Mouse (Mus musculus): ENCODE measurements at regions not wholly inside any gene's neighbourhood (a gene's known extent, or its start where the extent isn't known, plus 50 kb on each side); places are given as distances from the start of the nearest gene placed in this dataset.
A peak's percentile ranks its signal among the peaks of the same experiment; 100 is the strongest.

- DNase-seq (ENCODE audit: low spot score in 2 of 2), result no peak
These were observed 77.4 kb upstream of the Commd8 start for GRCm38 (mm10) chr5:72245382-72245781.

GRCm38 (mm10) chr5:72244134-72244533, 76.1 kb upstream of the Commd8 start:
- peak in 1 of 2 experiments; percentile 40 for DNase-seq (ENCODE audit: low spot score in 2 of 2)

GRCm38 (mm10) chr5:72242981-72243380, 75.0 kb upstream of the Commd8 start:
- DNase-seq (ENCODE audit: low spot score in 2 of 2), result no peak

GRCm38 (mm10) chr5:72241451-72241850, 73.5 kb upstream of the Commd8 start:
- no peak for DNase-seq (ENCODE audit: low spot score in 2 of 2)

GRCm38 (mm10) chr5:72240271-72240670, 72.3 kb upstream of the Commd8 start:
- DNase-seq (ENCODE audit: low spot score in 2 of 2), result no peak

- no peak for DNase-seq (ENCODE audit: low spot score in 2 of 2)
These were observed 59.0 kb upstream of the Commd8 start for GRCm38 (mm10) chr5:72227002-72227401.

GRCm38 (mm10) chr5:72225576-72226298, 57.7 kb upstream of the Commd8 start:
- DNase-seq (ENCODE audit: low spot score in 2 of 2), result no peak

GRCm38 (mm10) chr5:72225056-72225455, 57.1 kb upstream of the Commd8 start:
- no peak for DNase-seq (ENCODE audit: low spot score in 2 of 2)

GRCm38 (mm10) chr5:72224551-72224966, 56.6 kb upstream of the Commd8 start:
- DNase-seq (ENCODE audit: low spot score in 2 of 2), result no peak

- DNase-seq (ENCODE audit: low spot score in 2 of 2), result no peak
These were observed 54.9 kb upstream of the Commd8 start for GRCm38 (mm10) chr5:72222902-72223301.

GRCm38 (mm10) chr5:72219697-72220096, 51.7 kb upstream of the Commd8 start:
- DNase-seq (ENCODE audit: low spot score in 2 of 2), result no peak

GRCm38 (mm10) chr5:72219248-72219647, 51.3 kb upstream of the Commd8 start:
- no peak for DNase-seq (ENCODE audit: low spot score in 2 of 2)
